Comparison of ENCODE assay signal across 20 mouse cellular contexts in the genomic region with DNA sequence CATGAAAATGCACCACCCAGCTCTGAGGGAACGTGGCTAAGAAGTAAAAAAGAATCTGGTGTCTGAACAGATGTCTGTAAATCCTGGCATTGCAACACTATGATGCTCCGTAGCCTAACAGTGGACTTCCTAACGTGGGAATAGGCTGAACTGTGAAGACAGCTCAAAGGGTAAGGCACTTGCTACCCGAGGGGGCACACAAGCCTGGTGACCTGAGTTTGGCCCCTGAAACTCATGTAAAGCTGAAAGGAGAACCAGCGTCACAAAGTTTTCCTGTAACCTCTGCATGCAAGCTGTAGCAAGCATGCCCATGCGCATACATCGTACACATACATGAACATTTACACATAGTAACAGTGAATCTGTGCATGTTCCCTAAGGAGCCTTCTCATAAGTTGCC. TPM values are rescaled to one million over a fixed set of nuclear protein-coding genes. Genes with fewer than 3 reads are reported as not detected.
DNase-seq lines count a peak whose midpoint lies in the region; ATAC-seq and TF ChIP-seq lines count a peak whose summit lies in the region.
"Had no signal": no experiment of that assay in that cellular context is flagged by ENCODE, and none has a peak within 500 bp of the region (broad histone marks: within the 10 kb centered on the region; RNA-seq: fewer than 3 reads in every experiment).

No protein-coding gene starts in this region.

- H3K27ac ChIP-seq in hindbrain, embryonic 10.5 days = 0 out of 2 replicates have a peak overlapping the region, but pooled peaks have one; percentile 66
- no peak overlapping the region for H3K27ac ChIP-seq in hindbrain, embryonic 16.5 days (ENCODE audit: low read depth, low read length)
- H3K27ac ChIP-seq in midbrain, embryonic 10.5 days (replicated peaks) = 0 out of 2 replicates have a peak overlapping the region, but pooled peaks have one; percentile 20
- no peak overlapping the region for H3K27ac ChIP-seq in midbrain, embryonic 16.5 days (ENCODE audit: low read length)
- H3K27ac ChIP-seq: forebrain, embryonic 15.5 days; heart, adult 2 months; heart, embryonic 10.5 days; heart, embryonic 13.5 days; hindbrain, embryonic 14.5 days; intestine, embryonic 15.5 days had no signal

- DNase-seq in hindbrain, embryonic 10.5 days (ENCODE audit: low spot score) = no peak
- no peak for DNase-seq in midbrain, embryonic 10.5 days (ENCODE audit: low spot score)
- DNase-seq in cerebellum, adult 9-10 months = no peak
- DNase-seq: adrenal gland, adult 8-10 months; adrenal gland, postnatal 25 days; cerebellum, adult 11-12 months; cerebellum, adult 8-10 months; cerebellum, postnatal 14 days; gastrocnemius, postnatal 25 days; heart, adult 2 months; heart, postnatal 14 days had no signal

- no peak overlapping the region for H3K4me3 ChIP-seq in hindbrain, embryonic 10.5 days
- no peak overlapping the region for H3K4me3 ChIP-seq in hindbrain, embryonic 16.5 days (ENCODE audit: low read length)
- no peak overlapping the region for H3K4me3 ChIP-seq in midbrain, embryonic 10.5 days
- H3K4me3 ChIP-seq in midbrain, embryonic 16.5 days (ENCODE audit: low read depth, low read length) = no peak overlapping the region
- no peak overlapping the region for H3K4me3 ChIP-seq in myocyte
- H3K4me3 ChIP-seq: forebrain, embryonic 15.5 days; heart, adult 2 months; heart, embryonic 10.5 days; heart, embryonic 13.5 days; intestine, embryonic 15.5 days had no signal

- no peaks in the 10 kb centered on the region for H3K36me3 ChIP-seq in hindbrain, embryonic 10.5 days
- H3K36me3 ChIP-seq in hindbrain, embryonic 16.5 days (ENCODE audit: control insufficient read depth, insufficient read depth, low read length) = no peaks in the 10 kb centered on the region
- no peaks in the 10 kb centered on the region for H3K36me3 ChIP-seq in midbrain, embryonic 10.5 days
- H3K36me3 ChIP-seq in midbrain, embryonic 16.5 days (ENCODE audit: control insufficient read depth, insufficient read depth, low read length) = no peaks in the 10 kb centered on the region
- H3K36me3 ChIP-seq in myocyte (ENCODE audit: control insufficient read depth, insufficient read depth) = no peaks in the 10 kb centered on the region
- H3K36me3 ChIP-seq: forebrain, embryonic 15.5 days; heart, embryonic 10.5 days; heart, embryonic 13.5 days; intestine, embryonic 15.5 days had no signal

- no peaks in the 10 kb centered on the region for H3K9me3 ChIP-seq in hindbrain, embryonic 10.5 days
- no peaks in the 10 kb centered on the region for H3K9me3 ChIP-seq in hindbrain, embryonic 16.5 days (ENCODE audit: control insufficient read depth, low read length)
- H3K9me3 ChIP-seq in midbrain, embryonic 10.5 days (replicated peaks) = no peaks in the 10 kb centered on the region
- no peaks in the 10 kb centered on the region for H3K9me3 ChIP-seq in midbrain, embryonic 16.5 days (replicated peaks; ENCODE audit: control insufficient read depth, low read length, poor library complexity, severe bottlenecking)
- H3K9me3 ChIP-seq: forebrain, embryonic 15.5 days; heart, embryonic 10.5 days; heart, embryonic 13.5 days; intestine, embryonic 15.5 days had no signal

- ATAC-seq in hindbrain, embryonic 16.5 days = no peak
- ATAC-seq in midbrain, embryonic 16.5 days = no peak
- ATAC-seq: CD4-positive, CD25-positive, alpha-beta regulatory T cell, adult 4 months; forebrain, embryonic 15.5 days; intestine, embryonic 15.5 days had no signal

- H3K4me2 ChIP-seq in hindbrain, embryonic 16.5 days (ENCODE audit: low read length) = no peak overlapping the region
- H3K4me2 ChIP-seq in midbrain, embryonic 16.5 days (ENCODE audit: low read length) = no peak overlapping the region
- peak overlapping the region; percentile 86 for H3K4me2 ChIP-seq in myocyte (ENCODE audit: low read depth)
- H3K4me2 ChIP-seq: forebrain, embryonic 15.5 days; heart, embryonic 13.5 days; hindbrain, embryonic 14.5 days; intestine, embryonic 15.5 days had no signal

- no peak overlapping the region for H3K9ac ChIP-seq in hindbrain, embryonic 16.5 days (ENCODE audit: low read depth, low read length)
- H3K9ac ChIP-seq in midbrain, embryonic 16.5 days (ENCODE audit: low read depth, low read length) = no peak overlapping the region
- H3K9ac ChIP-seq: forebrain, embryonic 15.5 days; heart, embryonic 13.5 days; hindbrain, embryonic 14.5 days; intestine, embryonic 15.5 days had no signal

- H3ac ChIP-seq in myocyte (ENCODE audit: control insufficient read depth, insufficient read length) = no peak overlapping the region

- peaks cover 31% of the 10 kb centered on the region for H3K27me3 ChIP-seq in hindbrain, embryonic 10.5 days (ENCODE audit: insufficient read depth, poor library complexity, severe bottlenecking)
- H3K27me3 ChIP-seq in hindbrain, embryonic 16.5 days (replicated peaks; ENCODE audit: control insufficient read depth, insufficient read depth, low read length) = 0 out of 2 replicates have a peak, but pooled peaks cover 3% of the 10 kb centered on the region
- peaks cover 41% of the 10 kb centered on the region for H3K27me3 ChIP-seq in midbrain, embryonic 10.5 days (ENCODE audit: low read depth, poor library complexity, severe bottlenecking)
- H3K27me3 ChIP-seq in midbrain, embryonic 16.5 days (ENCODE audit: control insufficient read depth, insufficient read depth, low read depth, low read length) = no peaks in the 10 kb centered on the region
- no peaks in the 10 kb centered on the region for H3K27me3 ChIP-seq in myocyte (ENCODE audit: control insufficient read depth, insufficient read depth, insufficient read length)
- H3K27me3 ChIP-seq: heart, embryonic 13.5 days; intestine, embryonic 15.5 days had no signal

- H3K79me2 ChIP-seq in myocyte (ENCODE audit: control insufficient read depth, insufficient read depth) = no peaks in the 10 kb centered on the region

- H3K4me1 ChIP-seq in hindbrain, embryonic 10.5 days (replicated peaks) = peaks cover 85% of the 10 kb centered on the region
- peaks cover 24% of the 10 kb centered on the region for H3K4me1 ChIP-seq in hindbrain, embryonic 16.5 days (ENCODE audit: control insufficient read depth, insufficient read depth, low read depth, low read length)
- H3K4me1 ChIP-seq in midbrain, embryonic 10.5 days = peaks cover 85% of the 10 kb centered on the region
- H3K4me1 ChIP-seq in midbrain, embryonic 16.5 days (ENCODE audit: control insufficient read depth, insufficient read depth, low read length) = peaks cover 35% of the 10 kb centered on the region

- 73% methylated on average over 7 of the region's 7 CpGs for WGBS in hindbrain, embryonic 10.5 days
- 69% methylated on average over 7 of the region's 7 CpGs for WGBS in hindbrain, embryonic 16.5 days
- WGBS in midbrain, embryonic 10.5 days = 85% methylated on average over 7 of the region's 7 CpGs
- WGBS in midbrain, embryonic 16.5 days = 80% methylated on average over 7 of the region's 7 CpGs

- no peak for TF ChIP-seq POLR2A in myocyte (IDR thresholded peaks at IDR 0.05; ENCODE audit: insufficient read length, low read depth)

TF ChIP-seq in myocyte, 11 proteins besides CTCF, POLR2A, EP300 and RAD21:
- TF ChIP-seq CEBPB (IDR thresholded peaks at IDR 0.05; ENCODE audit: insufficient read depth, poor library complexity, severe bottlenecking) = no peak
- no peak for TF ChIP-seq SRF (IDR thresholded peaks at IDR 0.05; ENCODE audit: control insufficient read depth, insufficient read length, low read depth)
- TF ChIP-seq MYOG (IDR thresholded peaks at IDR 0.05; ENCODE audit: control insufficient read depth in 1 of 3, insufficient read depth in 1 of 3, insufficient read length in 2 of 3, low read depth in 2 of 3) = no peak
- TF ChIP-seq E2F4 (IDR thresholded peaks at IDR 0.05; ENCODE audit: insufficient read depth) = no peak
- no peak for TF ChIP-seq POLR2AphosphoS2 (IDR thresholded peaks at IDR 0.05; ENCODE audit: insufficient read length, low read depth)
- TF ChIP-seq MAX (IDR thresholded peaks at IDR 0.05; ENCODE audit: low read depth) = no peak
- no peak for TF ChIP-seq TCF12 (IDR thresholded peaks at IDR 0.05; ENCODE audit: insufficient read depth, poor library complexity, severe bottlenecking)
- no peak for TF ChIP-seq USF1 (IDR thresholded peaks at IDR 0.05; ENCODE audit: low read depth)
- no peak for TF ChIP-seq REST (IDR thresholded peaks at IDR 0.05; ENCODE audit: insufficient read depth, insufficient read length)
- no peak for TF ChIP-seq TCF3 (IDR thresholded peaks at IDR 0.05; ENCODE audit: insufficient read length, low read depth)
- no peak for TF ChIP-seq MYOD1 (IDR thresholded peaks at IDR 0.05; ENCODE audit: control insufficient read depth in 1 of 3, insufficient read length in 2 of 3, low read depth in 2 of 3)

RNA-seq across cellular contexts. Expression of a gene that starts 22.6 kb away (rescaled TPM):
- 10.2 and 11.6 TPM in 2 replicates for polyA plus RNA-seq in hindbrain, embryonic 10.5 days (2016; fragmentation: Nextera tagmentation; extraction: Ambion mirVana)
- 14.1 and 15.1 TPM in 2 replicates for polyA plus RNA-seq in hindbrain, embryonic 16.5 days (2015; fragmentation: Nextera tagmentation; extraction: Ambion mirVana)
- polyA plus RNA-seq in midbrain, embryonic 10.5 days (2016; fragmentation: Nextera tagmentation; extraction: Ambion mirVana) = 13.4 and 13.9 TPM in 2 replicates
- 10.4 and 13.0 TPM in 2 replicates for polyA plus RNA-seq in midbrain, embryonic 16.5 days (2015; fragmentation: Nextera tagmentation; extraction: Ambion mirVana)
- 7.9 TPM for polyA plus RNA-seq in myocyte (2012; fragmentation: generic; extraction: Trizol)

Comparison
In these comparisons a context has a peak if more than half of its experiments do, and no peak if none do; other contexts are left out.
1. H3K27ac ChIP-seq: peak in hindbrain, embryonic 10.5 days (single experiment) and midbrain, embryonic 10.5 days (single experiment); none in hindbrain, embryonic 16.5 days (single experiment) and midbrain, embryonic 16.5 days (single experiment).